Mouse (Mus musculus): ENCODE data around the gene Krt77. TPM values are rescaled to one million over a fixed set of nuclear protein-coding genes. Genes with fewer than 3 reads are reported as not detected.

Krt77 gene
- not detected in 2 replicates for polyA plus RNA-seq (2014; fragmentation: Nextera tagmentation; extraction: Ambion mirVana)

DNA sequence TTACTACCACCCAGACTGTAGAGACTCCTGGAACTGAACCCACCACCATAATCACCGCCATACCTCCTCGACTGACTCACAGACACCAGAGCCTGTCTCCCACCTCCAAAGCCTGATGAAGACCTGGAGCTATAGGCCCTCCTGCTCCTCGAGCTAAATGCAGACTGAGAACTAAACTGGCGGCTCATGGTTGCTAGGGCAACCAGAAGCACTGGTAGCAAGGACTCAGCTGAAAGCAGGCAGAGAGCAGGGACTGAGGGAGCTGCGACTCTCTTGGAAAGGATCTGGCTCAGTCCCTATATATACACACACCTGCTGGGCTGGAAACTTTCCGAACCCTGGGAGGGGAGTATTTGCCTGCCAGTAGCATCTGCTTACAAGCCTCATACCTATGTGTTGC, at the start of gene Krt77:
Gene Krt77, minus strand, starts transcription at position 275 of the 400 bp plus-strand sequence.
- Histone ChIP-seq H3K9me3 (ENCODE audit: control insufficient read depth, low read length) (no peaks in the 10 kb centered on the region), H3K27me3 (replicated peaks; ENCODE audit: control insufficient read depth, insufficient read depth, low read length) (peaks cover 6% of the 10 kb centered on the region), H3K4me1 (replicated peaks; ENCODE audit: control insufficient read depth, insufficient read depth, low read length) (no peaks in the 10 kb centered on the region), H3K9ac (ENCODE audit: low read depth, low read length) (no peak within 1 kb of the TSS), H3K27ac (ENCODE audit: low read depth, low read length) (no peak within 1 kb of the TSS), H3K4me3 (ENCODE audit: low read depth, low read length) (no peak within 1 kb of the TSS), H3K4me2 (no peak within 1 kb of the TSS), H3K36me3 (ENCODE audit: control insufficient read depth, insufficient read depth, low read length) (no peaks in the 10 kb centered on the region)
- WGBS, result 41% methylated on average over 6 of the region's 6 CpGs
- ATAC-seq (replicated peaks; ENCODE audit: low FRiP score), result no peak
- no peak for DNase-seq (ENCODE audit: low spot score)

DNA sequence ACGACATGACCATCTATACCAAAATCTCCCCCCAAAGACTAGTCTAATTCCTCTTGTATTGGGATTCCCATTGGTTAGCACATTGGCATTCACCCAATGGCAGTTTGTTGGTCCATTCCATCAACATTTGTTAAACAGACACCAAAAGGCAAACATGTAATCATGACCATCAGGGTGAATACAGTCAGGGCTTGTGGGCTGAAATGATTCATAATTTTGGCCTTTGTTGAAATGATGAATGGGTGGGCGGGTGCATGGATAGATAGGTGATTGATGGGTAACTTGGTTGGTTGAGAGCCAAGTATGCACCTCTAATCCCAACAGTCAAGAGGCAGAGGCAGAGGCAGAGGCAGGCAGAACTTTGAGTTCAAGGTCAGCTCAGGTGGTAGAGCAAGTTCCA, 46.6 kb upstream of the Krt77 start:
- Histone ChIP-seq H3K9ac (ENCODE audit: low read depth, low read length) (no peak overlapping the region), H3K4me2 (no peak overlapping the region), H3K4me1 (replicated peaks; ENCODE audit: control insufficient read depth, insufficient read depth, low read length) (no peaks in the 10 kb centered on the region), H3K4me3 (ENCODE audit: low read depth, low read length) (no peak overlapping the region), H3K36me3 (ENCODE audit: control insufficient read depth, insufficient read depth, low read length) (no peaks in the 10 kb centered on the region), H3K9me3 (ENCODE audit: control insufficient read depth, low read length) (no peaks in the 10 kb centered on the region), H3K27me3 (replicated peaks; ENCODE audit: control insufficient read depth, insufficient read depth, low read length) (no peaks in the 10 kb centered on the region), H3K27ac (ENCODE audit: low read depth, low read length) (no peak overlapping the region)
- 64% methylated on average over 2 of the region's 2 CpGs for WGBS
- ATAC-seq (replicated peaks; ENCODE audit: low FRiP score), result no peak
- DNase-seq (ENCODE audit: low spot score), result no peak

DNA sequence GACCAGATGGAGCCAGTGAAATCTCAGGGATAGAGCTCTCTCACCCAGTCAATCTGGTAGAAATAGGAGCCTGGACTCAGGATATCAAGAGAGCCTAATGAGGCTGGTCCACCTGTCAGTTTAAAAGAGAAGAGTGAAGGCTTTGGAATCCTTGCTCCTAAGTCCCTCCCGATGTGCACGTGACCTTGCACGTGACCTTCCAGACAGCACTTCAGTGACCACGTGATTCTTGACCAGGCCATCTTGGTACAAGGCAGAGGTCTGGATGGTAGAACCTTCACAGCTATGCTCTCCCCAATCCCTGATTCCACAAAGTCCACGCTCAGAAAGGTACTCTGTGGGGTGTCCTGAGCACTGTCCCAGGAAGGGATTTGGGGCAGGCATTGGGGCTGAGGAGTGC, 35.3 kb upstream of the Krt77 start:
- Histone ChIP-seq H3K4me1 (replicated peaks; ENCODE audit: control insufficient read depth, insufficient read depth, low read length) (no peaks in the 10 kb centered on the region), H3K27me3 (replicated peaks; ENCODE audit: control insufficient read depth, insufficient read depth, low read length) (no peaks in the 10 kb centered on the region), H3K4me2 (no peak overlapping the region), H3K9me3 (ENCODE audit: control insufficient read depth, low read length) (no peaks in the 10 kb centered on the region), H3K36me3 (ENCODE audit: control insufficient read depth, insufficient read depth, low read length) (no peaks in the 10 kb centered on the region), H3K4me3 (ENCODE audit: low read depth, low read length) (no peak overlapping the region), H3K9ac (ENCODE audit: low read depth, low read length) (no peak overlapping the region), H3K27ac (ENCODE audit: low read depth, low read length) (no peak overlapping the region)
- DNase-seq (ENCODE audit: low spot score) (no peak), ATAC-seq (replicated peaks; ENCODE audit: low FRiP score) (no peak)
- 81% methylated on average over 5 of the region's 5 CpGs for WGBS

DNA sequence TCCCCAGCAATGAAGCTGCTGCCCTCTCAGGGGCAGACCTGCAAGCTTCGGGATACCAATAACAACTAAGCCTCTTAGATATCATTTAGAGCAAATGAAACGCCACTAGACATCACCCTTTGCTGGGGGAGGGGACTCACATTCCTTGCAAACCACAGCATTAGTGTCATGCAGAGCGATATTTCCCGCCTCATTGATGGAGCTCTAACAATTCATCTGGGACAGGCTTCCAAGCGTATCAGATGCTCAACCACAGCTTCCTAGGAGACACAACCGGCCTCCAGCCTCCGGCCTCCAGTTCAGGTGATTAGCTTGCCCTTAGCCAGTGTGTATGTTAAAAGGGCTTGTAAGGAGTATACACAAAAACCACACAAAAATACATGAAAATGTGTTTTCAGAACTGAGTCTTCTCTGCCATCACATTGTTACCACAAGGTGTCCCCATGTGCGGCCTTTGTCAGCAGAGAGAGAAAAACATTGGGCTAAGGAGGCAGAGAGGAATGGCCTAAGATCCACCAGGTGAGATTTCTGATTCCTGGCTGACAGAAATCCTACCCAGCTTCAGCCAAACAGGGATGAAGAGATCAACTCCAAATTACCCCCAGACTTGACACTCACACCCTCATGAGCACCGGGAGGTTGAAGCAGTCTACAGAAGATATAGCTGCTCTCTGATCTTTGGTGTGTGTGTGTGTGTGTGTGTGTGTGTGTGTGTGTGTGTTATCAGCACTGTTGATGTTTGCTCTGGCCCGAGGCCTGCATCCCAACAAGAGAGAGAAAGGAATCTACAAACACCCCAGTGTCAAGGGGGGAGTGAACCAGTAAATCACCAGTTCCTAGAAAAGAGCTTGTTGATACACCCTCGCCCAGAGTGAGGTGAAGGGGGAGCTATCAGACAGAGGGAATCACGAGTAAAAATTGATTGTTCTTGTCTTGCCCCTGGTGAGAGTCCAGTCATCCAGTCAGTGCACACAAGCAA, 33.0 kb upstream of the Krt77 start:
- DNase-seq (ENCODE audit: low spot score), result no peak
- H3K4me2 ChIP-seq, result no peak overlapping the region
- WGBS, result 57% methylated on average over 12 of the region's 12 CpGs
- H3K27me3 ChIP-seq (replicated peaks; ENCODE audit: control insufficient read depth, insufficient read depth, low read length), result no peaks in the 10 kb centered on the region
- no peak overlapping the region for H3K27ac ChIP-seq (ENCODE audit: low read depth, low read length)
- no peak for ATAC-seq (replicated peaks; ENCODE audit: low FRiP score)
- H3K36me3 ChIP-seq (ENCODE audit: control insufficient read depth, insufficient read depth, low read length), result no peaks in the 10 kb centered on the region
- H3K9ac ChIP-seq (ENCODE audit: low read depth, low read length), result no peak overlapping the region
- no peaks in the 10 kb centered on the region for H3K4me1 ChIP-seq (replicated peaks; ENCODE audit: control insufficient read depth, insufficient read depth, low read length)
- H3K4me3 ChIP-seq (ENCODE audit: low read depth, low read length), result no peak overlapping the region
- H3K9me3 ChIP-seq (ENCODE audit: control insufficient read depth, low read length), result no peaks in the 10 kb centered on the region

DNA sequence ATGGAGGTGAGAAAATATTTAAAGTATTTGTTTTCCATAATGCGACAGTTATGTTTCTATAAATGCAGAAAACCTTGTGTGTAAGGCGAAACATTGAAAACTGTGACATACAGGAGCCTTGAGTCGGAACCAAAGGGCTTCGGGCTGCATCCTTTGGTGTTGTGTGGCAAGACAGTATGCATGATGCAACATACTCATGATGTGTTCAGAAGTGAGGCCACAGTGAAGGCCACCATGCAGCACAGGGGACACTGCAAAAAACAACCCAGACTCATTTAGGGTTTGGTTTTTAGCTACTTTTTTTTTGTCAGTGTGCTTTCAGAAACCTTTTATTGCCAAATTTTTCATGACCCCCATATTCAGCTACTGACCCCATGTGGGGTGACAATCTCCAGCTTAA, 25.7 kb upstream of the Krt77 start:
- ATAC-seq (replicated peaks; ENCODE audit: low FRiP score), result no peak
- H3K9me3 ChIP-seq (ENCODE audit: control insufficient read depth, low read length), result no peaks in the 10 kb centered on the region
- no peak overlapping the region for H3K9ac ChIP-seq (ENCODE audit: low read depth, low read length)
- WGBS, result 83% methylated on average over 4 of the region's 4 CpGs
- no peaks in the 10 kb centered on the region for H3K4me1 ChIP-seq (replicated peaks; ENCODE audit: control insufficient read depth, insufficient read depth, low read length)
- no peaks in the 10 kb centered on the region for H3K36me3 ChIP-seq (ENCODE audit: control insufficient read depth, insufficient read depth, low read length)
- DNase-seq (ENCODE audit: low spot score), result no peak
- H3K27me3 ChIP-seq (replicated peaks; ENCODE audit: control insufficient read depth, insufficient read depth, low read length), result no peaks in the 10 kb centered on the region
- H3K4me3 ChIP-seq (ENCODE audit: low read depth, low read length), result no peak overlapping the region
- no peak overlapping the region for H3K4me2 ChIP-seq
- no peak overlapping the region for H3K27ac ChIP-seq (ENCODE audit: low read depth, low read length)

DNA sequence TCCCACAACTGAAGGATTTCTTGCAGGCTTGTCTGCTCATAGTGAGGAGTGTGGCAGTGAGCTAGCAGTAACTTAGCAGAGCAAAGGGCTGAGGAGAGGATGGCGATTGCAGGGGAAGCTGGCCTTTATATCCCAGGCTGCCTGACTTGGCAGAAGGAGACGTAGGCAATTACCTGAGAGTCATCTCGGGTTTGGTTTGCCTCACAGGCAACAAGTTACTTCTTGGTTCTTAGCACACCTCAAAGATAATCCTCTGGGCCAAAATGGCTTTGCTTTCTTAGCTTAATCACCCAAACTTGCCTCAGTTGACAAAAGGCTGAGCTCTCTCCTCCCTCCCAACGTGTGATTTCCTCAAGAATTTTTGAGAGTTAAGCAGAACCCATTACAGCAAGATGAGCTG, 23.3 kb upstream of the Krt77 start, which contains the start of gene Krt76:
Gene Krt76, minus strand, starts transcription at position 101 of the 400 bp plus-strand sequence.
- Histone ChIP-seq H3K4me2 (no peak within 1 kb of the TSS), H3K27ac (ENCODE audit: low read depth, low read length) (no peak within 1 kb of the TSS), H3K27me3 (replicated peaks; ENCODE audit: control insufficient read depth, insufficient read depth, low read length) (no peaks in the 10 kb centered on the region), H3K36me3 (ENCODE audit: control insufficient read depth, insufficient read depth, low read length) (no peaks in the 10 kb centered on the region), H3K9me3 (ENCODE audit: control insufficient read depth, low read length) (no peaks in the 10 kb centered on the region), H3K9ac (ENCODE audit: low read depth, low read length) (no peak within 1 kb of the TSS), H3K4me1 (replicated peaks; ENCODE audit: control insufficient read depth, insufficient read depth, low read length) (no peaks in the 10 kb centered on the region), H3K4me3 (ENCODE audit: low read depth, low read length) (no peak within 1 kb of the TSS)
- DNase-seq (ENCODE audit: low spot score) (no peak), ATAC-seq (replicated peaks; ENCODE audit: low FRiP score) (no peak)
- WGBS, result 46% methylated on average over 4 of the region's 4 CpGs

DNA sequence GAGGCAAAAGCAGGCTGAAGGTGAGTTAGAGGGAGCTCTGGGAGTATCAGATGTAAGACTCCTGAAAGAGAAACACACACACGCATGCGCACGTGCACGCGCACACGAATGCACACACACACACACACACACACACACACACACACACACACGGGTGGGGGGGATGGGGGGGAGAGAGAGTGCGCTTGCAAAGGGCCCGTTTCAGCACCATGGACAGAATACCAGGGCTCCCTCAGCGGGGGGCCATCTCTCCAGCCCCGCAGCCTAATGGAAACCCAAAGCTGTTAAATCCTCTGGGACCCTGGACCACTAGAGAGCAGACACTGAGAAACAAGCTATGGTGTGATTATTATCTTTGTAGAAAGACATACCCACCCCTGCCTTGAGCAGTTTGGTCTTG, 10.3 kb upstream of the Krt77 start:
- no peak overlapping the region for H3K27ac ChIP-seq (ENCODE audit: low read depth, low read length)
- H3K4me1 ChIP-seq (replicated peaks; ENCODE audit: control insufficient read depth, insufficient read depth, low read length), result no peaks in the 10 kb centered on the region
- no peak overlapping the region for H3K9ac ChIP-seq (ENCODE audit: low read depth, low read length)
- no peaks in the 10 kb centered on the region for H3K36me3 ChIP-seq (ENCODE audit: control insufficient read depth, insufficient read depth, low read length)
- no peak for DNase-seq (ENCODE audit: low spot score)
- no peaks in the 10 kb centered on the region for H3K9me3 ChIP-seq (ENCODE audit: control insufficient read depth, low read length)
- H3K27me3 ChIP-seq (replicated peaks; ENCODE audit: control insufficient read depth, insufficient read depth, low read length), result no peaks in the 10 kb centered on the region
- WGBS, result 28% methylated on average over 11 of the region's 11 CpGs
- no peak overlapping the region for H3K4me2 ChIP-seq
- H3K4me3 ChIP-seq (ENCODE audit: low read depth, low read length), result no peak overlapping the region
- no peak for ATAC-seq (replicated peaks; ENCODE audit: low FRiP score)

DNA sequence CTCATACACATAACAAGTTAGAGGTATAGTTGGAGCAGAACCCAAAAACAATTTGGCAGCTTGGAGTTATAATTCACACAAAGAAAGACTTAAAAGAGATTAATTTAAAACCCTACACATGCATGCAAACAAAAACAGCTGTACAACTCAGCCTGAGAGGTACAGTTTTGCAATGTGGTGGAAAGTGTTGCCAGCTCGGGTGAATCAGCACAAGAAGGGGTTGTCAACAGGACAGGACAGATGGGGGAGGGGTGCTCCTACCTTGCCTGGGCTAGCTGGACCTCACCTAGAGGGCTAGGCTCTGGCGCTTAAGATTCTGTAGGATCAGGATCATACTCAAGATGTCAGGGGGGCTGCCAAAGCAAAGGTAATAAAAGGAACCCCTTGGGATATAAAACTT, 8.5 kb upstream of the Krt77 start:
- Histone ChIP-seq H3K27me3 (replicated peaks; ENCODE audit: control insufficient read depth, insufficient read depth, low read length) (no peaks in the 10 kb centered on the region), H3K36me3 (ENCODE audit: control insufficient read depth, insufficient read depth, low read length) (no peaks in the 10 kb centered on the region), H3K27ac (ENCODE audit: low read depth, low read length) (no peak overlapping the region), H3K4me1 (replicated peaks; ENCODE audit: control insufficient read depth, insufficient read depth, low read length) (no peaks in the 10 kb centered on the region), H3K9me3 (ENCODE audit: control insufficient read depth, low read length) (no peaks in the 10 kb centered on the region), H3K9ac (ENCODE audit: low read depth, low read length) (no peak overlapping the region), H3K4me3 (ENCODE audit: low read depth, low read length) (no peak overlapping the region), H3K4me2 (no peak overlapping the region)
- 56% methylated on average over 2 of the region's 2 CpGs for WGBS
- DNase-seq (ENCODE audit: low spot score), result no peak
- ATAC-seq (replicated peaks; ENCODE audit: low FRiP score), result no peak

DNA sequence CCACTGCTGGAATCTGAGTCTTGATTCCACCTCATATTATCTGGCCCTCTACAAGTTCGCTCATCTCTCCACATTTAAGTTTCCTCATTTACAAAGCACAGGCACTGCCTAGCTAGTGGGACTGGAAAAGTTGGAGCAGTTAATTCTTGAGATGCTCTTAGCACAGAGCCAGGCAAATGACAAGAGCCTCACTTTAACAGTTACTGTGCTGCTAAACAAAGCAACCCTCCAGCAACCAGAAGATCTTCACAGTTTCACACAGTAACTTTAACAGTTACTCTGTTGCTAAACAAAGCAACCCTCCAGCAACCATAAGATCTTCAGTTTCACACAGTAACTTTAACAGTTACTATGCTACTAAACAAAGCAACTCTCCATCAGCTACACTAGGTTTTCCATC, 4.9 kb upstream of the Krt77 start:
- H3K9ac ChIP-seq (ENCODE audit: low read depth, low read length), result no peak overlapping the region
- no peak overlapping the region for H3K27ac ChIP-seq (ENCODE audit: low read depth, low read length)
- no peaks in the 10 kb centered on the region for H3K4me1 ChIP-seq (replicated peaks; ENCODE audit: control insufficient read depth, insufficient read depth, low read length)
- H3K9me3 ChIP-seq (ENCODE audit: control insufficient read depth, low read length), result no peaks in the 10 kb centered on the region
- no peak for ATAC-seq (replicated peaks; ENCODE audit: low FRiP score)
- no peaks in the 10 kb centered on the region for H3K36me3 ChIP-seq (ENCODE audit: control insufficient read depth, insufficient read depth, low read length)
- H3K4me3 ChIP-seq (ENCODE audit: low read depth, low read length), result no peak overlapping the region
- no peak overlapping the region for H3K4me2 ChIP-seq
- DNase-seq (ENCODE audit: low spot score), result no peak
- WGBS, result 63% methylated on average over 1 of the region's 1 CpGs
- no peaks in the 10 kb centered on the region; the same call in 1 of the 2 replicates for H3K27me3 ChIP-seq (replicated peaks; ENCODE audit: control insufficient read depth, insufficient read depth, low read length)

All from liver, embryonic 11.5 days (tissue).